Mouse (Mus musculus): Measurements from ENCODE around the gene Cpsf3.

Cpsf3 gene

GRCm38 (mm10) chr12:21331711-21332110 lies 46.5 kb downstream of the Cpsf3 start:
- no peak for DNase-seq (ENCODE audit: low spot score in 2 of 2)

GRCm38 (mm10) chr12:21333021-21333420 lies 47.8 kb downstream of the Cpsf3 start:
- DNase-seq (ENCODE audit: low spot score in 2 of 2) = no peak

- no peak for DNase-seq (ENCODE audit: low spot score in 2 of 2)
Observed at GRCm38 (mm10) chr12:21333766-21334165, 48.6 kb downstream of the Cpsf3 start.

- peak; percentile 40 to 60 for DNase-seq (ENCODE audit: low spot score in 2 of 2)
Observed at GRCm38 (mm10) chr12:21335869-21336268, 50.7 kb downstream of the Cpsf3 start.

GRCm38 (mm10) chr12:21337171-21337570 lies 52.0 kb downstream of the Cpsf3 start:
- no peak for DNase-seq (ENCODE audit: low spot score in 2 of 2)

- no peak for DNase-seq (ENCODE audit: low spot score in 2 of 2)
Observed at GRCm38 (mm10) chr12:21340674-21341073, 55.5 kb downstream of the Cpsf3 start.

- DNase-seq (ENCODE audit: low spot score in 2 of 2) = no peak
Observed at GRCm38 (mm10) chr12:21346972-21347371, 61.8 kb downstream of the Cpsf3 start.

GRCm38 (mm10) chr12:21350113-21350876 lies 65.1 kb downstream of the Cpsf3 start:
- no peak for DNase-seq (ENCODE audit: low spot score in 2 of 2)

- DNase-seq (ENCODE audit: low spot score in 2 of 2) = no peak
Observed at GRCm38 (mm10) chr12:21353681-21354080, 68.5 kb downstream of the Cpsf3 start.

- DNase-seq (ENCODE audit: low spot score in 2 of 2) = no peak
Observed at GRCm38 (mm10) chr12:21362686-21363085, 77.5 kb downstream of the Cpsf3 start.

- no peak for DNase-seq (ENCODE audit: low spot score in 2 of 2)
Observed at GRCm38 (mm10) chr12:21363195-21363594, 78.0 kb downstream of the Cpsf3 start.

All from right cerebral cortex, adult 2 months (tissue).